Mouse (Mus musculus): ENCODE results near the gene Fgf2. TPM values are rescaled to one million over a fixed set of nuclear protein-coding genes. Genes with fewer than 3 reads are reported as not detected.

Gene Fgf2
- total and polyA plus RNA-seq, 3 experiments, result 0.15 to 0.53 TPM; not detected in 1

DNA sequence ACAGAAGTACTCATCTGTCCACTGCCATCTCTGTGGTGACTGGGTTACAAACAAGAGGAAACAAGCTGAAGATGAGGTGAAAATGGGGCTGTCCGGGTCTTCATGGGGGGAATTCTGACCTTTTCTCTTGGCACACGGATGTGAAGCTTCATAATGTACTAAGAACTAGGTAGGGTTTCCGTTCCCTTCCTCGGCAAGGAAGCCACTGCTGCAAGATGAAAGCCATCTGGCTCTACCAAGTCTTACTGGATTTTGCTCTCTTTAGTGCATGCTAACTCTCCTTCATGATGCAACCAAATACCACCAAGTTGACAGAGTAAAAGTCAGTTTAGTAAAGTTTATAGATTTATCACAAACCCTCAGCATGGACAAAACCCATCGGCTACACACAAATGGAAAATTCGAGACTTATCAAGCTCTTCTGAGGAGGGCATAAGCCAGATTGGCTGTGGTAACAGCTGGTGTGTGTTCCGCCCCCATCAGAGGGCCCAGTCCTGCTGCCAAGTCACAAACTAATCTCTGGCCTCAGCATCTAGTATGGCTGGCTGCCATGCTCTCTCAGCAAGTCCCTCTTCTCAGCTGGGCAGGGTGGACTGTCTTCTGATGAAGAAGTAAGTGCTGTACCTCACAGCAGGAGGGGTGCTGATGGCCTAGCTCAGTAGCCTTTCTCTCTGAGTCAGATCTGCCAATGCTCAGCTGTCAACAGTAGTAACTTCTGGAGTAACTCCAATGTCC is 50.7 kb downstream of the Fgf2 start:
- TF ChIP-seq EP300 (IDR thresholded peaks at IDR 0.05; ENCODE audit: low read depth in 1 of 2, low read length in 2 of 2) (peak in 1 of 2 experiments; percentile 66; a peak in 2 of 4 replicates), GATA1 (IDR thresholded peaks at IDR 0.05; ENCODE audit: low read depth, low read length) (0 out of 2 replicates have a peak, but pooled peaks have one; percentile 23), CHD1 (IDR thresholded peaks at IDR 0.05; ENCODE audit: low read depth, low read length) (no peak), CTCF (IDR thresholded peaks at IDR 0.05 in 2 of 3, conservative IDR thresholded peaks at IDR 0.05 in 1 of 3; ENCODE audit: control insufficient read depth in 1 of 3, insufficient read depth in 1 of 3, low read depth in 2 of 3, low read length in 3 of 3, poor library complexity in 1 of 3, severe bottlenecking in 1 of 3) (no peak), ETS1 (IDR thresholded peaks at IDR 0.05; ENCODE audit: low read depth, low read length) (peak; percentile 79), ZNF384 (IDR thresholded peaks at IDR 0.05; ENCODE audit: low read depth, low read length) (no peak), TCF12 (IDR thresholded peaks at IDR 0.05; ENCODE audit: low read depth, low read length) (peak; percentile 55; the same call in 1 of the 2 replicates)
- H3K27me3 ChIP-seq (ENCODE audit: control insufficient read depth in 1 of 2, insufficient read depth in 2 of 2, low read length in 2 of 2), result no peaks in the 10 kb centered on the region
- no peaks in the 10 kb centered on the region for H3K9me3 ChIP-seq (replicated peaks; ENCODE audit: insufficient read depth, low read length)

DNA sequence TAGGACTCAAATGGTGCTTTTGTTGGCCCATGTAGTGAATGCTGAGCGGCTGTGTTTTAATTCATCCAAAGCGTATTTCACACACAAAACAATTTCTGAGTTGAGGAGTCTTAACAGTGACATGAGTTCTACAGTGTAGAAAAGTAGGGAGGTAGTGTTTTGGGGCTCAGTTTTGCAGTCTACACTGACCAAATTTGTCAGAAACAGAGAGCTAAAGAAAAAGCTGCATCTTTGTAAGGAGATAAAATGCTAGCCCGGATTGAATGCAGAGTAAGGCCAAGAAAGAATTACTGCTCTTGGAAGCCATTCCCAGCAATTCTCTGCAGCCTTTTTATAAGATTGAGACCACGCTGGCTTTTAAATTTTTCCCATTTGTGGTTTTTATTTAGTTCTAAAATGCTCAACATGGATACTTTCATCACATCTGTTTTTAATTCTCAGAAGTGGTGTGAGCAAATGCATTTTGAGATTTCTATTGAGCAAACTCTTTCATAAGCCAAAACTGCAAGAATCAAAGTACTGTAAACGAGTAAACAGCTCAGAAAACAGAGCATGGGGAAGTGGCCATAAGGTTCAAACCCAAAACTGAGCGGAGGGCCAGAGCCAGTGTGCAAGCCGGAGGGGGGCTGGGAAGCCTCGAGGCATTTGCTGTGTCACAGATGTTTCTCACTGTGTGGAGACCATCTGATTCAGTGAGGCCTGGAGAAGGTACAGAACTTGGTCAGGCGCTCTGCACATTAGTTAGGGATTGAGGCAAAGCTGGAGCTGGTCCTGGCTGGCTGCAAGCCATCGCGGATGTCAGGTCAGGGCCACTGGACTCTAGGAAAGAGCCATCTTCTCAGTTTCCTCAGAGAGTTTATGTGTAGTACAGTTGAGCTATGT is 53.8 kb downstream of the Fgf2 start:
- no peaks in the 10 kb centered on the region for H3K9me3 ChIP-seq (replicated peaks; ENCODE audit: insufficient read depth, low read length)
- H3K36me3 ChIP-seq (ENCODE audit: control insufficient read depth in 1 of 2, insufficient read depth in 2 of 2, low read length in 2 of 2), result no peaks in the 10 kb centered on the region
- H3K27me3 ChIP-seq (ENCODE audit: control insufficient read depth in 1 of 2, insufficient read depth in 2 of 2, low read length in 2 of 2), result no peaks in the 10 kb centered on the region
- H3K79me2 ChIP-seq (ENCODE audit: control insufficient read depth, insufficient read depth, low read length, poor library complexity), result no peaks in the 10 kb centered on the region
- H3K27ac ChIP-seq (ENCODE audit: control insufficient read depth, low read depth, low read length), result no peak overlapping the region
- no peak overlapping the region for H3K9ac ChIP-seq (ENCODE audit: control insufficient read depth, low read depth, low read length, poor library complexity, severe bottlenecking)
- DNase-seq (ENCODE audit: low read depth, low spot score), result no peak
- H3K4me1 ChIP-seq (ENCODE audit: control insufficient read depth in 1 of 2, insufficient read depth in 2 of 2, low read length in 2 of 2), result peaks cover 0 to 6% of the 10 kb centered on the region in 2 experiments; a peak in 1 of 4 replicates
- TF ChIP-seq MAX (IDR thresholded peaks at IDR 0.05; ENCODE audit: low read length), result no peak
- TF ChIP-seq ZNF384 (IDR thresholded peaks at IDR 0.05; ENCODE audit: low read depth, low read length), result no peak
- TF ChIP-seq MYC (IDR thresholded peaks at IDR 0.05; ENCODE audit: low read depth, low read length), result no peak
- H3K4me3 ChIP-seq (ENCODE audit: control insufficient read depth in 1 of 2, insufficient read depth in 1 of 2, low read depth in 2 of 2, low read length in 2 of 2), result no peak overlapping the region

More for the DNA sequence above, 50.7 kb downstream of the Fgf2 start:
- peaks cover 0 to 6% of the 10 kb centered on the region in 2 experiments; a peak in 1 of 4 replicates for H3K4me1 ChIP-seq (ENCODE audit: control insufficient read depth in 1 of 2, insufficient read depth in 2 of 2, low read length in 2 of 2)
- H3K9ac ChIP-seq (ENCODE audit: control insufficient read depth, low read depth, low read length, poor library complexity, severe bottlenecking), result no peak overlapping the region
- DNase-seq (ENCODE audit: low read depth, low spot score), result peak; percentile 70
- H3K79me2 ChIP-seq (ENCODE audit: control insufficient read depth, insufficient read depth, low read length, poor library complexity), result no peaks in the 10 kb centered on the region
- H3K36me3 ChIP-seq (ENCODE audit: control insufficient read depth in 1 of 2, insufficient read depth in 2 of 2, low read length in 2 of 2), result no peaks in the 10 kb centered on the region
- no peak overlapping the region for H3K27ac ChIP-seq (ENCODE audit: control insufficient read depth, low read depth, low read length)
- no peak overlapping the region for H3K4me3 ChIP-seq (ENCODE audit: control insufficient read depth in 1 of 2, insufficient read depth in 1 of 2, low read depth in 2 of 2, low read length in 2 of 2)

DNA sequence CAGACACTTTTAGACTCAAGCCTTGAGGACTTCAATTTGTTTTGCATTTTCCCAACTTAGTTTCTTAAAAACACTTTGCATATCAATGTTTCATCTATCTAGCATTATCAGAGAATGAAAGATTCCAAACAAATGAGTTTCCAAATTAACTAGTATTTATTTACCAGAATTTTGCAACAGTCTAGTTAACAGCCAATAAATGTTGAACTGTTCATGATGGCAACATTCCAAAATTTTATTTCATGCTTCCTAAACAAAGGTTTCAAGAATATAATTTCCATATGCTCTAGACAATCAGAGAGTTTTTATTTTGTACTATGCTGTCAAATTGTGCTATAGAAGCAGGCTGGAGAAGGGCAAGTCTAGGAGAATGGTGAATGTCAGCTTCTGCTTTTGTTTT is 59.5 kb downstream of the Fgf2 start:
- Histone ChIP-seq H3K4me3 (ENCODE audit: control insufficient read depth in 1 of 2, insufficient read depth in 1 of 2, low read depth in 2 of 2, low read length in 2 of 2) (no peak overlapping the region), H3K27ac (ENCODE audit: control insufficient read depth, low read depth, low read length) (no peak overlapping the region), H3K27me3 (ENCODE audit: control insufficient read depth in 1 of 2, insufficient read depth in 2 of 2, low read length in 2 of 2) (no peaks in the 10 kb centered on the region), H3K4me1 (ENCODE audit: control insufficient read depth in 1 of 2, insufficient read depth in 2 of 2, low read length in 2 of 2) (no peaks in the 10 kb centered on the region), H3K9me3 (replicated peaks; ENCODE audit: insufficient read depth, low read length) (no peaks in the 10 kb centered on the region), H3K36me3 (ENCODE audit: control insufficient read depth in 1 of 2, insufficient read depth in 2 of 2, low read length in 2 of 2) (no peaks in the 10 kb centered on the region), H3K79me2 (ENCODE audit: control insufficient read depth, insufficient read depth, low read length, poor library complexity) (no peaks in the 10 kb centered on the region), H3K9ac (ENCODE audit: control insufficient read depth, low read depth, low read length, poor library complexity, severe bottlenecking) (no peak overlapping the region)
- no peak for TF ChIP-seq CHD1 (IDR thresholded peaks at IDR 0.05; ENCODE audit: low read depth, low read length)
- no peak for TF ChIP-seq GABPA (IDR thresholded peaks at IDR 0.05; ENCODE audit: low read depth, low read length)
- no peak for TF ChIP-seq MYC (IDR thresholded peaks at IDR 0.05; ENCODE audit: low read depth, low read length)
- TF ChIP-seq MEF2A (IDR thresholded peaks at IDR 0.05; ENCODE audit: extremely low read depth, insufficient replicate concordance, low read depth, low read length, poor library complexity, severe bottlenecking), result no peak
- no peak for TF ChIP-seq UBTF (IDR thresholded peaks at IDR 0.05; ENCODE audit: borderline replicate concordance, insufficient read depth, low read depth, low read length)
- TF ChIP-seq JUND (IDR thresholded peaks at IDR 0.05; ENCODE audit: low read depth, low read length), result no peak
- no peak for TF ChIP-seq RAD21 (IDR thresholded peaks at IDR 0.05; ENCODE audit: low read depth, low read length)
- TF ChIP-seq USF1 (IDR thresholded peaks at IDR 0.05; ENCODE audit: low read depth, low read length), result no peak
- no peak for TF ChIP-seq ZNF384 (IDR thresholded peaks at IDR 0.05; ENCODE audit: low read depth, low read length)
- no peak for DNase-seq (ENCODE audit: low read depth, low spot score)

Data from MEL (cell line).